Mouse (Mus musculus) urinary bladder, postnatal 25 days (tissue): ENCODE results near the gene Scaper.
A peak's percentile ranks its signal among the peaks of the same experiment; 100 is the strongest.

ENCODE experiments used
- DNase-seq: peaks from one replicate; pipeline ENCODE4 v3.0.0; 2022; ENCODE audit warnings: low spot score

Gene Scaper

GRCm38 (mm10) chr9:55608701-55609531 is 329.0 kb downstream of the Scaper start:
- DNase-seq: no peak

GRCm38 (mm10) chr9:55598594-55598993 is 339.3 kb downstream of the Scaper start:
- DNase-seq: no peak

- no peak for DNase-seq
Observed at GRCm38 (mm10) chr9:55586141-55586540, 351.8 kb downstream of the Scaper start.

DNA sequence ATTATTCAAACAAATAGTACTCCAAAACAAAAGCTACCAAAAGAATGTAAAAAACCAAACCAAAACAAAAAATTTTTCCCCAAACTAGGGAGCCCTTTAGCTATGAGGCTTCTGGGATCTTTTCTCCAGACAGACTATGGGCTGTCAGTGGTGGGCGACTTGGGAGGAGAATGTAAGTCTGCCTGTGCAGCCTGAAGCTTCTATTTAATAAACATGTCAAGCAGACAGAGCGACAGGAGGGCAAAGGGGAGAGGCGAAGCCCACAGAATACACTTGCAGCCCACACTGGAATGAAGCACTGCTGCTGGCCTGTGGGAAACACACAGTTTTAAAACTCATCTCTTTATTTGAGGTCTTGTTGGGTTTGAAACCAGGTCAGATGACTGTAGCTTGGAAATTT is 356.5 kb downstream of the Scaper start:
- DNase-seq: no peak

DNA sequence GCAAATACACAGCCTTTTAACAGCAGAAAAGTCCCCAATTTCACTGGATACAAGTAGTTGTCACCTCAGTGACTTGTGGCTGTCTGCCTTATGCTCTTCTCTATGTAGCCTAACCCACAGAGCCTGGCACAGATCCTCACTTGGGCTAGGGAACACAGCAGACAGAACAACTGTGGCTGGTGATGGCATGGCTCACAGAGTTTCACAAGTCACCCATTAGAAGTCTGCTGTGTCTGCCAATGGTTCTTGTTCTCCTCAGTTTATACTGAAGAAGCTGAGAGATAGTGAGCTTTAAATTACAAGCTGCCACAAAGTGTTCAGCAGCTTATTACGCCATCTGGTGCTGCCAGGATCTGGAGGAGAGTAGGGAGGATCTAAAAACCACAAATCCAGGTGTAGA is 361.3 kb downstream of the Scaper start:
- DNase-seq: no peak

GRCm38 (mm10) chr9:55571071-55571470 is 366.8 kb downstream of the Scaper start:
- no peak for DNase-seq

DNA sequence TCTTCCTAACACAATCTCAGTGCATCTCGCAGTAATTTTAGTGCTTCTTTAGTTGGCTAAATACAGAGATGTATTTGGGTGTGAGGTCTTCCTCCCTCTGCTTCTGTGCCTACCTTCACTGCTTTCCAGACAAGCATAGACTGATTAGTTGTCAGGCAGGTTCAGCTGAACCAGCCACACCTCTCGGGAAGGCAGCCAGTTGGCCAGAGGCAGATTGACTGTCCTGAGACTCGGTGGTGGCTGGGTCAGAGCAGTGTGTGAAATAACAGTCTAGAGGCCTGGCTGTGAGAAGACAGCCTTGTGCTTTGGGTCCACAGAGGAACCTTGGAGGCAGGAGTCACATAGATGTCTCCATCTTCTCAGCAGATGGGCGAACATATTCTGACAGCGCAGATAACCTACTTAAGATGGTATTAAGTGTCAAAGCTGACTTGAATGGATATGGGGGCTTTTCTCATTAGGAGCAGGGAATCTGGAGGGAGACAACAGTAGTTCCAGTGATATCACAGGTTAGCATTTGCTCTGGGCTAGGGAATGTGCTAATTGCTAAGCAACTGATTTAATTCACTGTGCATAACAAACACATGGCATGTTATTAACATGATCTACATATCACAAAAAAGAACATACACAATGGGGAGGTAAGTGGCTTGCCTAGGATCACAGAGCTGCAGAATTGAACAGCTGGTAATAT is 369.3 kb downstream of the Scaper start:
- peak; percentile 18 for DNase-seq

DNA sequence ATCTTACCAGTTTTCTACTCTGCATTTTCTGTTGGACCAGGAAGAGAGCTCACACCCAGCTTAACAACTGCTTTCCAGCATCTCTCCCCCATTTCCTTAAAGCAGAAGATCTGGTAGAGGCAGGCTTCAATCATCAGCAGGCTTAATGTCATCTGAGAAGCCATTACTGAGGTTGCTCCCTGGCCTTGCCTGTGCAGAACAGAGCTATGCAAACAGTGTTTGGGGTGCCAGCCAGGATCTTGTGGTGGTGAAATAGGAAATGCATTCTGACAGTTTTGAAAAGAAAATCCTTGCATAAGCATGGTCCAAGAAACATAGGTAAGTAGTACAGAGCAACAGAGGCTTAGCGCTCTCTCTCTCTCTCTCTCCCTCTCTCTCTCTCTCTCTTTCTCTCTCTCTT is 377.0 kb downstream of the Scaper start:
- DNase-seq: no peak

DNA sequence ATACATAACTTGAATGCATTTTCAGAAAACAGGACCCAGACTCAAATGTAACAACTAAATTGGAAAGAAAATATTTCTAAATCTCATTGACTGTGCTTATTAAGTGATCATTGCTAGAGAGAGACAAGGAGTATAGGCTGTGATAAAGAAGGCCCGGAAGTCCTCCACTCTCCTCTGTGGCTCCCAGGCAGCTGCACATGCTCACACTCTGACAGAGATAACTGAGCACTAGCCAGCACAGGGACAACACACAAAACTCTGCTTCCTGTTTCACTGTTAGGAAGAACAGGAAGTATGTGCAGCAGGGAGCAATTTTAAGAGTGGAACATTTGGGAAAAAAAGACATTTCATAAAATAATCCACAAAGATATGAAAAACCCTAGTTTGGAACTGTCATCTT is 382.9 kb downstream of the Scaper start:
- DNase-seq: no peak

DNA sequence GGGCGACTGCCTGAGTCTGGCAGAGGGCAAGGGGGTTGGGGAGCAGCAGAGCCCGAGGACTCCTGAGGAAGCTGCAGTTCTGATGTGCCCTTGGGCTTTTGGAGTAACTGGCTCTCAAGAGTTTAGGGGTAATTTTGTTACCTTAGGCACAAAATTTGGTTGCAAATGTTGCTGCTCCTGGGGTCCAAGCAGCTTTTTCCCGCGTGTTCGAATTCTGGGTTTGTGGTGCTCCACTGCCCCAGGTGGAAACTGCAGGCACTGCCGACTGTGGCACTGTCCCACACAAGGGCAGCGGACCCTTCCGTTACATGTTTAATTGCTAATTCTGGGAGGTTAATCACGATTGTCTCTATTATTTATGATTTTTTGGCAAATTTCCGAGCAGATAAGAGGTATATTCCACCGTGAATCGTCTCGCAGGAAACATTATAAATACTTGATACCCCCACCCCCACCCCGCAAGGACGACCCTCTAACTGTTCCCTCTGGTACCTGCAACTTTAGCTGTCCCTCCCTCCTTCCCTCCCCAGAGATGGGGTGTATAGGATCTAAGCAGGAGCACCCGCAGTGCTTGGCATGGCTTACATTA is 388.5 kb downstream of the Scaper start:
- no peak for DNase-seq

DNA sequence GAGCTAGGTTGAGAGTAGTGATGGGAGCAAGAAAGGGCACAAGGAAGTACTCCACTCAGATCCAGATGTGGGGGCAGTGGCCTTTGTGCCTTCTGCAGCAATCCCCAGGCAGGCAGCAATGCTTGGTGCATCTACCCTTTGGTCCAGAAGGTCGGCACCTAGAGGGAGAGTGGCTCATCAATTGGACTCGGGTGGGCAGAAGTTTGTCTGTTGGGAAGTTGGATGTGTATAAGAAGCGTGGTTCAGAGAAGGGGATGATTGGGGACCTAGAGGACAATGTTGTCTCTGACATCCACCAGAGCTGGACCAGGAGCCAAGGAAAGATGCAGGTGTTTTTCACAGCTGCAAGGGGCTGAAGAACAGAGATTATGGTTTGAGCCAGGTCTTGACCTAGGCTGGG is 389.0 kb downstream of the Scaper start:
- DNase-seq: no peak

GRCm38 (mm10) chr9:55546176-55547010 is 391.5 kb downstream of the Scaper start:
- peak; percentile 39 for DNase-seq

GRCm38 (mm10) chr9:55545556-55546175 is 392.3 kb downstream of the Scaper start:
- no peak for DNase-seq

DNA sequence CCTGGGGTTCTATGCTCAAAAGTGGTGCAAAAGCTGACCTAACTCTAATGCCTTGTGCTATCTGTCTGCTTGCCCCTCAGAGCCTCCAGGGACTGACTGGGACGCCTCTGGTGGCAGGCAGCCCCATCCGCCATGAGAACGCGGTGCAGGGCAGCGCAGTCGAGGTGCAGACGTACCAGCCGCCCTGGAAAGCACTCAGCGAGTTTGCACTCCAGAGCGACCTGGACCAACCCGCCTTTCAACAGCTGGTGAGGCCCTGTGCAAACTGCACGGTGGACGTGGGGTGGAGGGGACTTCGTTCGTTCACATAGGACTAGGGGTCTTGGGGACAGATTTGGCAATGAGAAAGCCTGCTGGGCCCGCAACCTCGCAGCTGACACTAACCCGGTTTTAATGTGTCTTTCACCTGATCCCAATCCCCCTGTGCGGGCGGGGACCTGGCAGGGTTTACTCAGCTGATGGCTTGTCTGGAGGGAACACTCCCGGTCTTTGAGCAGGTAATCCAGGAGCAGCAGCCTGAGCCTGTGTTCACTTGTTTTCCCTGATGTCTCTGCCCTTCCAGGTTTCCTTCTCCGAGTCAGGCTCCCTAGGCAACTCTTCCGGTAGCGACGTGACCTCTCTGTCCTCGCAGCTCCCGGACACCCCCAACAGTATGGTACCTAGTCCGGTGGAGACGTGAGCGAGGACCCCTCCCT is 392.9 kb downstream of the Scaper start:
- DNase-seq: peak; percentile 29

- DNase-seq: peak; percentile 23
Observed at GRCm38 (mm10) chr9:55543703-55544401, 394.1 kb downstream of the Scaper start.

- DNase-seq: no peak
Observed at GRCm38 (mm10) chr9:55543336-55543702, 394.6 kb downstream of the Scaper start.

DNA sequence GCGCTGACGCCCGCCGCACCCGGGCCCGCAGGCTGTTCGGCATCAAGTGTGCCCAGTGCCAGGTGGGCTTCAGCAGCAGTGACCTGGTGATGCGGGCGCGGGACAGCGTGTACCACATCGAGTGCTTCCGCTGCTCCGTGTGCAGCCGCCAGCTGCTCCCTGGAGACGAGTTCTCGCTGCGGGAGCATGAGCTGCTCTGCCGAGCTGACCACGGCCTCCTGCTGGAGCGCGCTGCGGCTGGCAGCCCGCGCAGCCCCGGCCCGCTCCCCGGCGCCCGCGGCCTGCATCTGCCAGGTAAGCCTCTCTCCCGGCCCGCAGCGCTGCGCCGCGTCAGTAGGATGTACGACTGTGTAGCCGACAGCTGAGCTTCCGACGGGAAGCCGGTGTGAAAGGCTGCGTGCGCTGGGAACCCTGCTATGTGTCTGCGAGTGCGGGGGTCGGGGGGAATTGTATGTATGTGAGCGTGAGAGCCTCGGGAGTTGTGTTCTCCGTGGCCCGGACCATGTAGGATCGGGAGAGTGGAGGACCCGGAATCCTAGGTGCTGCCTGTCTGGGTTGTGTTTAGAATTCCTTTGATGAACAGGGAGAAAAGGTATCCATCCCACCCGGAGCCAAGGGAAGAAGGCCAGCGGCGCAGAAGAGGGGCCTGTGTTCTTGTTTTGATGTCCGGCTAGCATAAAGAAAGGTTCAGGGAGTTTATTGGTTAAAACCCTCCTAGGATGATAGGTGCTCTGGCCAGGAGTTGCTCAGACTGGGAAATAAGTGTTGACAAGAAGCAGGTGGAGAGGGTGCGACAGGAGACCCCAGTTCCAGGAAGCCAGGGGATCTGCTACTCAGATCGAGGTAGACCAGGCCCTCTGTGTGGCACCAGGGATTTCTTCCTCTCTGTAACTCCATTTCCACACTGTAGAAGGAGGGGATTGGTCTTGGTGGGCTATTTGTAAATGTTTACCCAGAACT is 395.3 kb downstream of the Scaper start:
- DNase-seq: no peak

GRCm38 (mm10) chr9:55541681-55542365 is 396.1 kb downstream of the Scaper start:
- DNase-seq: peak; percentile 15

GRCm38 (mm10) chr9:55540888-55541287 is 397.0 kb downstream of the Scaper start:
- DNase-seq: peak; percentile 40
